8 mouse cellular contexts compared by ENCODE assay signal in genomic region chr1:160906057-160906557, GRCm38 (mm10). TPM values are rescaled to one million over a fixed set of nuclear protein-coding genes. Genes with fewer than 3 reads are reported as not detected.
A peak's percentile ranks its signal among the peaks of the same experiment; 100 is the strongest.
DNase-seq lines count a peak whose midpoint lies in the region; ATAC-seq lines count a peak whose summit lies in the region.

Gene Rc3h1, plus strand, starts transcription at chr1:160906418.

- WGBS in heart, embryonic 10.5 days = under 1% methylated on average over 45 of the region's 45 CpGs
- WGBS in kidney, embryonic 15.5 days = under 1% methylated on average over 43 of the region's 45 CpGs

- no peaks in the 10 kb centered on the region for H3K27me3 ChIP-seq in heart, embryonic 10.5 days (ENCODE audit: insufficient read depth, poor library complexity, severe bottlenecking)
- no peaks in the 10 kb centered on the region for H3K27me3 ChIP-seq in kidney, embryonic 15.5 days

- H3K4me3 ChIP-seq in heart, embryonic 10.5 days = peak within 1 kb of the TSS; percentile 99
- peak within 1 kb of the TSS; percentile 99 for H3K4me3 ChIP-seq in kidney, embryonic 15.5 days (replicated peaks)

- no peaks in the 10 kb centered on the region for H3K9me3 ChIP-seq in heart, embryonic 10.5 days
- no peaks in the 10 kb centered on the region for H3K9me3 ChIP-seq in kidney, embryonic 15.5 days (replicated peaks)

- ATAC-seq in erythroblast, adult 5-6 weeks (replicated peaks; ENCODE audit: low FRiP score, poor library complexity, severe bottlenecking) = peak; percentile 95
- ATAC-seq in kidney, embryonic 15.5 days (replicated peaks; ENCODE audit: low FRiP score) = peak; percentile 95
- peak; percentile 99 for ATAC-seq in monocyte, adult 5-6 weeks (replicated peaks; ENCODE audit: insufficient number of reproducible peaks, low FRiP score, low TSS enrichment, poor library complexity, severe bottlenecking)

- DNase-seq in B cell, adult 2 months = peak; percentile 100
- DNase-seq in brain, adult 2 months (ENCODE audit: low read depth, low spot score) = peak; percentile 96
- DNase-seq in heart, embryonic 10.5 days (ENCODE audit: low spot score) = peak; percentile 98
- DNase-seq in liver = peak; percentile 97
- peak; percentile 100 for DNase-seq in spleen, postnatal 4 days (ENCODE audit: low spot score in 2 of 2)

- H3K36me3 ChIP-seq in heart, embryonic 10.5 days = no peaks in the 10 kb centered on the region
- H3K36me3 ChIP-seq in kidney, embryonic 15.5 days = no peaks in the 10 kb centered on the region

- peak within 1 kb of the TSS; percentile 71 for H3K4me2 ChIP-seq in kidney, embryonic 15.5 days

- H3K9ac ChIP-seq in kidney, embryonic 15.5 days = peak within 1 kb of the TSS; percentile 98

- peaks cover 16% of the 10 kb centered on the region for H3K4me1 ChIP-seq in heart, embryonic 10.5 days
- peaks cover 9% of the 10 kb centered on the region for H3K4me1 ChIP-seq in kidney, embryonic 15.5 days

- H3K27ac ChIP-seq in heart, embryonic 10.5 days = peak within 1 kb of the TSS; percentile 98
- H3K27ac ChIP-seq in kidney, embryonic 15.5 days = peak within 1 kb of the TSS; percentile 95

RNA-seq across cellular contexts. Expression of gene Rc3h1, which starts in this region (rescaled TPM):
- 43.9 and 45.3 TPM in 2 replicates for total RNA-seq in erythroblast, adult 5-6 weeks (2015; ENCODE audit: low replicate concordance)
- 54.4 and 55.5 TPM in 2 replicates for total RNA-seq in erythroblast, adult 5-6 weeks (2017; ENCODE audit: low replicate concordance)
- polyA plus RNA-seq in heart, embryonic 10.5 days (2016; fragmentation: Nextera tagmentation; extraction: Ambion mirVana) = 7.0 and 7.7 TPM in 2 replicates
- polyA plus RNA-seq in kidney, embryonic 15.5 days (2015; fragmentation: Nextera tagmentation; extraction: Ambion mirVana) = 7.4 TPM in 2 replicates
- total RNA-seq in monocyte, adult 5-6 weeks (2017) = 28.3 to 44.1 TPM (median 33.3 TPM) in 3 replicates

Comparison
In these comparisons a context has a peak if more than half of its experiments do, and no peak if none do; other contexts are left out.
1. Peak in every context shown above with its lines: DNase-seq, ATAC-seq, H3K4me3 ChIP-seq and H3K27ac ChIP-seq.